Mouse (Mus musculus) adrenal gland, postnatal 4 days (tissue): ENCODE data around the gene Mdga1. TPM values are rescaled to one million over a fixed set of nuclear protein-coding genes. Genes with fewer than 3 reads are reported as not detected.

Source experiments
- DNase-seq, 2 experiments: peaks; one replicate each; pipeline ENCODE4 v3.0.0; 2021 to 2022; ENCODE audit warnings: low spot score in 2 of 2, mixed read lengths in 2 of 2
- total RNA-seq, 2 experiments: library from RNA; stranded (reverse); gene quantifications; 2 replicates each; pipeline ENCODE4 v1.2.3; 2021

Gene Mdga1
- total RNA-seq, 2 experiments from 2014 or later: 3.1 to 6.8 TPM

DNA sequence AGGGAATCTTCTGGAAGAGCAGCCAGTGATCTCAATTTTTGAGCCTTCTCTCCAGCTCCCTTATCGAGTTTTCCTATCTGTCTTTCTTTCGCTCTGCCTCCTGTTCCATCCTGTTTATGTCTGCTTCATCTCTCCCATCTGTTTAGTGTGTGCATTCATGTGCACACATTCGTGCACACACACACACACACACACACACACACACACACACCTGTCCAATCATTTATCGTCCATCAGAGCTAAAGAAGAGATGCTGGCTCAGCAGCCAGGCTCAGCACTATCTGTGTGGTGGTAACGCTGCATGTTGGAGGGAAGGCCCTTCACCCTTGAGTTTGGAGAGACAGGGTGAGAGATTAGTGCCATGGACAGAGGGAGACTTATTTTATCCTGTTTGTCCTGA, 13.3 kb upstream of the Mdga1 start:
- DNase-seq: no peak

DNA sequence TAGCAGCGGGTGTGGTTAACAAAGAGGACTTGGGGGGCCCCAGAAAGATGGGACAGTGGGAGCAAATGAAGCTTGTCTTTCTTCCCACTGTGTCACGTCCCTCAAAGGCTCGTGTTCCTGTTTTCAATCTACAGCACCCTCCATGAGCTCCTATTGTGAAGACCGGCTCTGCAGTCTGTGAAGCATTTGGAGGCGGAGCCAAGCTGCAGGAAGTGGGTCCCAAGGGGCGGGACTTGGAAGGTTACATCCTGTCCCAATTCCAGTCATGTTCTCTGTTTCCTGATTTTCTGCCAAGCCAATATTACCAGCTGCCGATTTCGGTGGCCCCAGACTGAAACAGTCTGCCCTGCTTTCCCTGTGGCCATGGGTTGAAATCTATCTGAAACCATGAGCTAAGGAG, 11.7 kb upstream of the Mdga1 start:
- DNase-seq: no peak

DNA sequence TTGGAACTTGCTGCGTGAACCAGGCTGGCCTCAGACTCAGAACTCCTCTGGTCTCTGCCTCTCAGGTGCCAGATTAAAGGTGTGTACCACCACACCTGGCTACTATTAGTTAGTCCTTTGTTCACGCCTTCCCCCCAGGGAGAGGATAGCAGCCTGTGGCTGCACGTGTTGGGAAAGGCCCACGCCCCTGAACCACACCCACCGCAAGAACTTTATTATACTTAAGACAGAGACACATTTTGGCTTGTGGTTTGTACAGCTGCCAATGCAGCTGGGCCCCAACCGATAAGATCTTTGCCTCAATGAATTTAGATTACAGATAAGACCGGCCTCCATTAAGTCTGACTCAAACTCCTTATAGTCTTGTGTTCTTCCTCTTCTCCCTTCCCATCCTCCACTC, 10.0 kb upstream of the Mdga1 start:
- DNase-seq: no peak

DNA sequence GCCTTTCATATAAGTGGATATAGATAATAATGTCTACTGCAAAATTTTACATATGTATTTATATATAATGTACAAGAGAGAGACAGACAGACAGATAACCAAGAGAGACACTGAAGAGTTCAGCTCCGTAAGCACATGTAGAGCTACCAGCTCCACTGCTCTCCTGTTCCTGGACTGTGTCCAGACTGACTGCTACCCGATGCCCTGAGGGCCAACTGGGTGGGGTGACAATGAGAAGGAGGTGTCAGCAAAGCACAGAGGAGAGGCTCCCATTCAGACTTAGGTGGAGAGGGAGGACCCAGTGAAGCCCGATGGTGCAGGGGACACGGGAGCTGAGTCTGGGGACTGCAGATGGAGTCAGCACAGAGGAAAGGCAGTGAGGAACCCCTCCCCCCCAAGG, 9.1 kb upstream of the Mdga1 start:
- no peak for DNase-seq

DNA sequence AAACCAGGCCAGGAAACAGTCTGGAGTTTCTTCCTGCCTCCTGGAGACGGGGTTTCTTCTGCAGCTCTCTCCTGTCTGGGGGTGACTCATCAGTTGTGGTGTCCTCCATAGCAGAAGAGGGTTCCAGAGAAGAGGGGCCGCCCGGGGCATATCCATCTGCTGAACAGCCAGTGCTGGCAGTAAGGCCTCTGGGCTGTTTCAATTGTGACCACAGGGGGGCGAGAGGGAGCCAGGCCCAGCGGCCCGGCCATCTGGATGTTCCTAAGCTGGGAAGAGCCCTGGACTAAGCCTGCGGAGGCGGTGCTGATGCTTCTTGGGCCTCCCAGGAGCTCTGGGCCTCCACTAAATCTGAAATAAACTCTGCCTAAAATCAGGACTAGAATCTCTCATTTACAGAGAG, 5.8 kb upstream of the Mdga1 start:
- DNase-seq: peak; percentile 82 to 84

DNA sequence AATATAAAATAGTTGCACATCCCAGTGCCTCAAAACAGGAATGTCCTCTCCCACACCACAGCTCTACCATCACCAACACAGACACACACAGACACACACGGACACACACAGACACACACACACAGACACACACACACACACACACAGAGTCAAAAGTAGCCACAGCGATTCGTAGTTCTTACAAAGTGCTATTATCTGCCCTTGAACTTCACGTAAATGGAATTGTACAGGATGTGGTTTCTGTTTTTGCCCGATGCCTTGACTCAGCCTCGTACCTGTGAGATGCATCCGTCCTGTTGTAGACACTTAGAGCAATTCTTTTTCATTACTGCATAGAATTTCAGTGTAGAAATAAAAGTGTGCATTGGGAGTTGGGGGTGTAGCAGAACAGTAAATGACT, 3.3 kb upstream of the Mdga1 start:
- DNase-seq: no peak

DNA sequence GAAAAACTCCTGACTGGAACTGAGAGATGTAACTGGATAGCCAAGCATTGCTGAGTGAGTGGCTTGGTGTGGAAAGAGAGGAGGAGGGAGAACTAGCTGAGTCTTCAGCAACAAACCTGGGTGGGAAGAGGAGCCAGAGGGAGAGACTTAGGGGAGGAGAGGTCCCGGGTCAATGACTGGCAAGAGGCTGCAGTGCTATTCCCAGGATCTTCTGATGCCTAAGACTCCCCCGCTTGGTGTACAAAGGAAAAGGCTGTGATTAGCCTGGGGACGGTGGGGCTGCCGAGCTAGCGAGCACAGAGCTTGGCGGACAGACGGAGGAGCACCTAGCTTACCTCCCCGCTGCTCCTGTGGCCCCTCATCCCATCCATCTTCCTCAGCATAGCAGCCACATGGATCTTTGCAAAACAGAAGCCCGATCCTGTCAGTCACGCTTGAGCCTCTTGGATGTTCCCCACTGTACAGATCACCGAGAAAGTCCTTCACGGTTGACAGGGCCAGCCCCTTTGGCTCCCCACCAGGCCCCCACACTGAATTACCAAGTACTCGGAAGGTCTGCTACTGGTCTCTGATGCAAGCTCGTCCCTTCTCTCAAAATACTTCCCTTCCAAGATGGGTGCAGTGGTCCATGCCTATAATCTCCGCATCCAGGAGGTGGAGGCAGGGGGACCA, 2.0 kb upstream of the Mdga1 start:
- no peak for DNase-seq

DNA sequence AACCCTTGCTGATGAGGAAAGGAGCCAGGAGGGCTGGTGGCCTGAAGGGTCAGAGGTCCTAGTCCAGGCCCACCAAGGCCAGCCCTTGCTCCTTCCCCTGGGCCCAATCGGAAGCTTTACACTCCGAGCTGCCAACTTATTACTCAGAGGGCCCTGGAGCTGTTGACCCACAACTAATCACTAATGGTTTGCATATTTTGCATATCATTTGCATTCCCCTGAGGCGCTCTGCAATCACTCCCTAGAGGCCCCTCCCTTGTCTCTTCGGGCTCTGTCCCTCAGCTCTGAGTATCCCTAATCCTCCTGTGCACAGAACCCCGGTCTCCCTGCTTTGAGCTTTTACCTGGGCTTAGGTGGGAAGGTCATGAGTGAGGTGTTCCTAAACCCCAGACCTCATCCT, 4.4 kb downstream of the Mdga1 start:
- DNase-seq: no peak

DNA sequence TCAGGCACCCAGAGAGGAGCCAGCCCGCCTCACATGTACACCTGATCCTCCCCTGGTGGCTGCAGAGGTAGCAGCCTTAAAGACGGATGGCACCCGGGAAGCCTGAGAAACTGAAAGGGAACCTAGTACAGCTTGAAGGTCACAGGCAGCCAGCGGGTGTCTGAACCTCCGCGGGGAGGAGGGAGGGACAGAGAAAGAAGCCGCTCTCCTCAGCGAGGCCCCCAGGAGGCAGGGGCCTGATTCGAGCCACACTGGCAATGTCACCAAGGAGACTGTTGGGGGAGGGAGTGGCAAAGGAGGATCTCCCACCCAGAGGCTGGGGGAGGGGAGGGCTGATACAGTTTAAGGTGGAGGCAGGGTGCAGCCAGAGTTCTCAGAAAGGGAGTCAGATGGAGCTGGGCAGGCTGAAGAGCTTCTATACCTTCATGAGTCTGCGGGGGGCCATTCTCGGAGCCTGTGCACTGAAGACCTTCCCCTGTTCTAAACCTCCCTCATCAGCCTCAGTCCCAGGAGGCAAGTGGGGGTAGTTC, 6.1 kb downstream of the Mdga1 start:
- DNase-seq: no peak

DNA sequence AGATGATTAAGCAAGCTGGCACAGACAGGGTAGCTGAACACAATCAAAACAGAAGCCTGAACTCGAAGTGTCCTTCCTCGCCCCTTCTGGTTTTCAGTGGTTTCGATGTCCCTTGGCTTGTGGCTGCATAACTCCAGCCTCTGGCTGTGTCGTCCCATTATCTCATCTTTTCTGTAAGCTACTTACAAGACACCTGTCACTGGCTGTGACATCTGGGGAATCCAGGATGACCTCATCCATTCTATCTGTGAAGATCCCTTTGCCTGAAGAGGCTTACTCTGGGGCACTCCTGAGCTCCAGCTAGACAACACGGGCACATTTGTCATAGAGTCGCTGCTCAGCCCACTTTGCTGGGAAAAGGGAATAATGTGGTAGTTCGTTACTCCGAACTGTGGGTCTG, 14.0 kb downstream of the Mdga1 start:
- no peak for DNase-seq

DNA sequence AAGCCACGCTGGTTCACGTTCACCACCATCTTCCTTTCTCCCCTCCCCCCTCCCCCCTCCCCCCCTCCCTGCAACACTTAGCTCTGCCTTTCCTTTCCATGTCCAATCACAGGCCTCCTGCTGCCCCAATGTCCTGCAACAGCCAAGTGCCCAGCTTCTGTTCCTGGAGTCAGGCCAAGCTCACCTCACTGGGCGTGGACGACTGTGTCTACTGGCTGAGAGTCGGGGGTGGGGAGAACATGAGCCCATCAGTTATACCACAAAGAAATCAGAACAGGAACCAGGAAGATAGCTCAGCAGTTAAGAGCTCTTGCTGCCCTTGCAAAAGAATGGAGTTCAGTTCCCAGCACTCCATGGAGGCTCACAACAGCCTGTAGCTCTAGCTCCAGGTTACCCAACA, 15.6 kb downstream of the Mdga1 start:
- no peak for DNase-seq

DNA sequence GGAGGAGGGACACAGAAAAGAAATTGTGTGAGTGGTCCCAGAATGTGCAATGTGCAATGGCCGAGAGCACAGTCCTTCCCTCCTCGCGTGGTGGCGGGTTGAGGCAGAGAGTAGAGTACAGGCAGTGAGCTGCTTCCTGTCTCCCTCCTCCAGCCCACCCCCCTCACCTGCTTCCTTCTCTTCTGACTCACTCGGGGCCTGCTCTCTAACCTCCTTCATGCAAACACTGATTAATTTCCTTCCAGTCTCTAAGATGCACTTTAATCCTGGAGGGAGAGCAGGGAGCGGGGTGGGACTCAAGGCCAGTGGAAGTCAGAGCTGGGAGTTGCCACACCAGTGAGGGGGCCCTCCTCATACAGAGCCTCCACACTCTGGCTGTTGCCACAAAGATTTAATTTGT, 18.8 kb downstream of the Mdga1 start:
- no peak for DNase-seq

DNA sequence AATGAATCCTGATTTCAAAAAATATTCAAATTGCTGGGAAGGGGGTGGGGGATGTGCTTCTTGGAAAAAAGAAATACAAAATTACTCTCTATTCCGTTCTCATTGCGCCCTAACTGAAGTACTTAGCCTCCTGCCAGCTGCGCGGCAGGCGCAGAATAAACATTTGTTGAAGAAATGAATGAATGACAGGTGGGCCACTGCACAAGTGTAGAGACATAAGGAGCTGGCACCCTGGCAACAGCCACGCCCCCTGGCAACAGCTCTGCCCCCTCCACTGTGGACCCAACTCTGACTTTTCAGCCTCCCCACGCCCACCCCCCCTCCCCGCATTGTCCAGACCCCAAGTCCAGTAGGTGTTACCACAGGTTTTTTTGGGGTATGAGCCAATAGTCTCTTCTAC, 19.3 kb downstream of the Mdga1 start:
- DNase-seq: no peak

DNA sequence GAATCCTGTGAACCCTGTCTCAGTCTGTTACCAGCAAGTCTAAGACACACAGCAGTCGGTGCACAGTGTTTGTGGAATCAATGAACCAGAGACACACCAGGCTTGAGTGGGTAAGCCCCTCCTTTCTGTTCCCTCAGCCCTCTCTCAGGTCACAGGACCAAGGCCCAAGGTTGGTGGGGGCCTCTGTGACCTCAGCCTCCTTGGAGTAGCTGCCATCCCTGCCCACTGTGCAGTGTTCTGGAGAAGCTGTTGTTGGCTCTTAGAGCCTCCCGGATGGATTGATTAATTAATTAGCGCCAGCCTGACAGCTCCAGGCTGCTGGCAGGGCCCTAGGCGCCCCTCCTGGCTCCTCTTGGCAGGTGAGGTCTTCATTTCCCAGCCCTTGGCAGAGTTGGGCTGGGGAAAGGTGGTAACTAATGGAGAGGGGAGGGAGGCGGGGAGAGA, 22.6 kb downstream of the Mdga1 start:
- no peak for DNase-seq

DNA sequence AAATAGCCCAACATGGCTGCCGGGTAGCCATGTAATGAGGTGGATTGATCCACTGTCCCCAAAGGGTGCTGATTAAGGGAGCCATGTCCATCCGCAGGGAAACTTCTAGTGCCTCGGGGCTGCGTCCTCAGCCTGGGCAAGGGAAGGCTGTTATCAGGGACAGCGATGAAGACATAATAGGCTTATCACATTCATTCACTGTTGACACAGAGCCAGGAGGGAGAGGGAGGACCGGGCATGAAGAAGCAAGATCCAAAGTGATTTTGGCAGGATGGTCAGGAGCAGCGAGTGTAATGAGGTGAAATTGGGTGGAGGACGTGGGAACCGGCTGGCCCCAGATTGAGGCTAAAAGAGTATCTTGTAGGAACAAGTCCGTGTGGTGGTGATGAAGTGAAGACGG, 25.5 kb downstream of the Mdga1 start:
- DNase-seq: no peak

DNA sequence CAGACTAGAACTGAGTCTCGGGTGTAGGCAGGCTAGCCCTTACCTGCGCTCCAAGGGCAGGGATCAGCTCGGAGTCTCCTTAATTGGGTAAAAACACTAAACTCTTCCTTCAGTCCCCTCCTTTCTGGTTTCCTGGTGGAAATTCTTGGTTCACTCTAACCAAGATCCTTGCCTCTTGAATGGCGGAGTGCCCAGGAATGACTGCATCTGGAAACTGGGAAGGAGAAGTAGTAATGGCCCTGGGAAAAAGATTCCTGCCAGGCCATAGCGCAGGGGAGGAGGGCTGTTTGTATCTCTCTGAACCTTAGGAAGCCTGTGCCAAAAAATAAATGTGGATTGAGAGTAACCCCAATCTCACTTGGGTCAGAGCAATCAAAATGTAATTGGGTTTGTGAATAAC, 30.9 kb downstream of the Mdga1 start:
- DNase-seq: no peak

DNA sequence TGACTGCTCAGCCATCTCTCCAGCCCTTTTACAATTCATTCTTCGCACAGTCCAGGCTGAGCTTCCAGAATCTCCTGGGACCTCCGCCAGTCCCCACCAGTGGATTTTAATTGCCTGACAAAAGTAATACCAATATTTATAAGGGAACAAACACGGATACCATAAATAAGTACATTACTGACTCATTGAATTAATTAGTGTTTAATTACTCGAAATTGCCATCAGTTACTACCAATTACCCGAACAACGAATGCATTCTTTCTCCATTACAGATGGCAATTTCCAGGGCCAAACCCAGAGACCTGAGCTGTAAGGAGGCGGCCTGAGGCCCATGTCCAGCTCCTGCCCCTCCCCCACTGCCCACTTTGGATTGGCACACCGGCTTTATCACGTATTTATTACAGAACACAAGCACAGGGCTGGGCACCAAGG, 32.5 kb downstream of the Mdga1 start:
- DNase-seq: peak in 1 of 2 experiments; percentile 19

DNA sequence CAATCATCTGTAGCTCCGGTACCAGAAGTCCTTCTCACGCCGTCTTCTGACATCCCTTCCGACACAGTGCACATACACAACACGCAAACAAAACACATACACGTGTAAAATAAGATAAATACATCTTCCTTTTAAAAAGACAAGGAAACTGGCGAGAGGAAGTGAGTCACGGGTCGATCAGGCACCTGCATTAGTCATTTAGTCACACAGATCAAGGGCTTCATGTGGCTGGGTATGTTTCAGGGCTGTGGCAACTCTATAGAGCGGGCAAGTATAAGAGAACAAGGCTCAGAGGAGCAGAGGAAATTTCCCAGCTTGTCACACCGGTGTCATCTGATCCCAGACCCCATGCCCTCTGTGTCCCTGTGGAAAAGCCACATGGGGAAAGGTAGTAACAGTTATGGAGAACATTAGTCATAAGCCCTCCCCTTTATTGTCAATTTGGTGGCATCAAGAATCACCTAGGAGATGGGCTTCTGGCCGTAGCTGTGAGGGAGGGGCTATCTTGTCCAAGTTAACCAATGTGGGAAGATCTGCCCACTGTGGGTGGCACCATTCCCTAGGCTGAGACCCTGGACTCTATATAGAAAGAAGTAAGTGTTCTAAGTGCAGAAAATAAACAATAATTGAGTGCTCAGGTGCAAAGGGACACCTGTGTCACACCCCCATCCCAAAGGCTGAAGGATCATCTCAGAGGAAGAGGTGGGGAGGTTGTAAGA, 35.6 kb downstream of the Mdga1 start:
- no peak for DNase-seq

DNA sequence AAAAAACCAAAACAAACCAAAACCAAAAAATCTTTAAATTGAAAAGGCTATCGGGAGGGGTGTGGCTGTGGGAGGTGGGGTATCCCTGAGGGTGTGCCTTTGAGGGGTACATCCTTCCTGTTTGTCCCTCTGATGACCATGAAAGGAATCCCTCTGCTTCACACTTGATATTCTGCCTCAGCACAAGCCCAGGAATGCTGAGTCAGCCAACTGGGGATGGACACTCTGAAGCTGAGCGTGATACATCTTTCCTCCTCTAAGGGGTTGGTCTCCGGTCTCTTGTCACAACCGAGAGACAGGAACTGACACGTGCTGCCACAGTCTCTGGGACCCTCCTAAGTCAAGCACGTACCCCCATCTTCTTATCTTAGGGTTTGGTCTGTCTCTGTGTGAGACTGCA, 37.1 kb downstream of the Mdga1 start:
- DNase-seq: no peak

DNA sequence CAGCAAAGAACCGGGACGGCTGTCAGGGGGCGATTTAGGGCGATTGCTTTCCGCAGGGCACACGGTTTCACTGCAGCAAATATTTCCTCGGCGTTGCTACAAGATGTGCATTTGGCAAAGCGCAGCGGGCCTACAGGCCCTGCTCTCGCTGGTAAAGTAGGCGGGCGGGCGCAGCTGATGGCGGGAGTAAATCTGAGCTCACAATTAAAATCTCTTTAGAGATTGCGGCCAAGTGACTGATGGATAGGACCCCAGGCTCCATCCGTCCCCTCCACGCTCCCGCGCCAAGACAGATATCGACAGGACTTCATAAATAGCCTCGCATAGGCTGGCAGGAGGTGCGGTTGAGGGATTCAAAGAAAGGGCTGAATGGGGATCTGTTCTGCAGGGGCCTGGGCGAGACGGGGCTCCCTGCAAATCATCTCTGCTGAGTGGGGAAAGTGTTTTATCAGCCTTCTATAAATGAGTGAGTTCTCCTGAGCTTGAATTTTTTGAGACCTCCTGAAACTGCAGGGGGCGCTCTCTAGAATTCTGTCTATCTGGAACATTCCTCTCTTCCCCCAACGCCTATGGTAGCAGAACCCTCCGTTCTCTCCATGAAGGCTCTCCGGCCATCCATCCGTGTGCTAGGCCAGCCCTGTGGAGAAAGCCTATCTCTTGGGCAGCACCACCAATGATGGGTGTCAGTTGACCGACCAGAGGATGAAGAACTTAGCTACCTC, 38.5 kb downstream of the Mdga1 start:
- no peak for DNase-seq

DNA sequence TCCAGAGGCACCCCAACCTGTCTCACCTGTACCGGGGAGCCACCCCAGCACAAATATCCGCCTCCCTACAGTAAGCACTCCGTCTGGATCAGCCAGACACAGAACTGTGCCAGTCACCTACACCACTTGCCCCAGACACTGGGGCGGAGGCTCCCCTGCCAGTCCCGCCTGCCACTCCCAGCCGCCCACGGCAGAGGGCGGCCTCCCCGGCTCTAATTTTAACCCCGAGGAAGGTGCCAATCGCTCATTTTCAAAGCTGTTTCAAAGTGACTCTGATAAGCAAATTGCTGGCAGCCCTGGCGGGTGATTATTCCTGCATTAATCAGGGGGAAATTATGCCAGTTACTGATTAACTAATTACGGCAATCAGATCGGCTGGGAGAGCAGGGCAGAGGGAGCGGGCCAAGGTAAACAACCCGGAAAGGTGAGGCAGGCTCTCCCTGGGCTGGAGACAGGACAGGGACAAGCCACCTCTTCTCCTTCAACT, 41.1 kb downstream of the Mdga1 start:
- DNase-seq: no peak
